Mouse (Mus musculus) midbrain, embryonic 16.5 days (tissue): Measurements from ENCODE around the gene Agxt2. TPM values are rescaled to one million over a fixed set of nuclear protein-coding genes. Genes with fewer than 3 reads are reported as not detected.

ENCODE experiments used
- ATAC-seq: fragments of 200-750 bp; cut with Nextera tagmentation; 2 replicates; pipeline ENCODE4 v1.8.0; 2017; ENCODE audit warnings: moderate TSS enrichment
- H3K27ac ChIP-seq: fragments of 300-500 bp; sonication (generic); 2 replicates; pipeline ENCODE4 v1.5.1; 2014; ENCODE audit warnings: mild to moderate bottlenecking, low read length, mixed read lengths
- H3K27me3 ChIP-seq: fragments of 300-500 bp; sonication (generic); 2 replicates; pipeline ENCODE4 v1.6.1; 2014; ENCODE audit warnings: low read depth, low read length, mixed read lengths; ENCODE audit not compliant: control insufficient read depth, insufficient read depth
- H3K36me3 ChIP-seq: fragments of 300-500 bp; sonication (generic); 2 replicates; pipeline ENCODE4 v1.6.1; 2014; ENCODE audit warnings: mild to moderate bottlenecking, low read length, moderate library complexity, mixed read lengths; ENCODE audit not compliant: control insufficient read depth, insufficient read depth
- H3K4me1 ChIP-seq: fragments of 300-500 bp; sonication (generic); 2 replicates; pipeline ENCODE4 v1.6.1; 2014; ENCODE audit warnings: mild to moderate bottlenecking, low read length, mixed read lengths; ENCODE audit not compliant: control insufficient read depth, insufficient read depth
- H3K4me2 ChIP-seq: fragments of 300-500 bp; sonication (generic); 2 replicates; pipeline ENCODE4 v1.6.1; 2014; ENCODE audit warnings: mild to moderate bottlenecking, low read length, mixed read lengths
- H3K4me3 ChIP-seq: fragments of 300-500 bp; sonication (generic); 2 replicates; pipeline ENCODE4 v1.5.1; 2014; ENCODE audit warnings: low read depth, mild to moderate bottlenecking, low read length, moderate library complexity, mixed read lengths
- H3K9ac ChIP-seq: fragments of 300-500 bp; sonication (generic); 2 replicates; pipeline ENCODE4 v1.6.1; 2014; ENCODE audit warnings: low read depth, low read length, mixed read lengths
- H3K9me3 ChIP-seq: fragments of 300-500 bp; sonication (generic); replicated peaks from 2 replicates; pipeline ENCODE4 v1.6.1; 2014; ENCODE audit warnings: mild to moderate bottlenecking, low read length, mixed read lengths; ENCODE audit not compliant: control insufficient read depth, poor library complexity, severe bottlenecking
- WGBS: fragments of 180-500 bp; shearing (Covaris S2); extraction: QIAGEN DNeasy Blood & Tissue Kit; methylation state at CpG from one replicate; pipeline ENCODE4 v1.1.7; 2014; 5-methylcytosine and 5-hydroxymethylcytosine counted together
- polyA plus RNA-seq: library from polyadenylated mRNA; unstranded; fragments of >200 nt; fragmentation: Nextera tagmentation; extraction: Ambion mirVana; gene quantifications from 2 replicates; pipeline ENCODE4 v1.2.1, GENCODE M21; 2015

Gene Agxt2
- polyA plus RNA-seq, 1 experiment from 2014 or later = not detected

DNA sequence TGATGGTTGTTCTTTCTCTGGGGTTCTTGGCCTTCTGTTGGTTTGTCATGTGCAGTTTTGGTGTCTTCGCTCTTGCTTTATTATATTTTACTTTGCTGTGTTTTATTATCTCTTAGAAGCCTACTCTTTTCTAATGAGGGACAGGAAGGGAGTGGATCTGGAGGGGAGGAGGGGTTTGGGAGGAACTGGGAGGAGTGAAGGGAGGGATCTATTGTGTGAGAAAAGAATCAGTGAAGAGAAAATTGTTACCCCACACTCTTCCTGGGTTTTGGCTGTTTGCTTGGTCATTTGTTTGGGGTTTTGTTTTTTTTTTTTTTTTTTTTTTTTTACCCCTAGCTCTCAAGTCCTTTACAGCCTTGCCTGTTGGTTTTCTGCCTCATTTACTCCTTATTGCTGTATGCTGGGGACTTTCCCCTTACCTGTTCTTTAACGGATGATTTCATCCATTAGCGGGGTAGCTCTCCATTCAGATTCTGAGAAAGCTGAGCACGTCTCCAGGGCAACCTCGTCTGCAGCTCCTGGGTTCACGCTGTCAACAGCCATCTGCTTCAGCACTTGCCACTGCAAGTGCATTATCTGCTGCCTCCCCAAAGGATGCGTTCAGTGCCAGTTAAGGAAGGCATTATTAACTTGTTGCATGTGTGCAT is 62.9 kb downstream of the Agxt2 start:
- ATAC-seq = peak; percentile 68; the same call in 1 of the 2 replicates
- Histone ChIP-seq H3K4me1 (no peaks in the 10 kb centered on the region; the same call in 1 of the 2 replicates), H3K4me3 (no peak overlapping the region), H3K4me2 (no peak overlapping the region), H3K27me3 (no peaks in the 10 kb centered on the region), H3K9ac (no peak overlapping the region), H3K9me3 (no peaks in the 10 kb centered on the region), H3K27ac (no peak overlapping the region), H3K36me3 (no peaks in the 10 kb centered on the region)
- WGBS = 15% methylated on average over 7 of the region's 7 CpGs

DNA sequence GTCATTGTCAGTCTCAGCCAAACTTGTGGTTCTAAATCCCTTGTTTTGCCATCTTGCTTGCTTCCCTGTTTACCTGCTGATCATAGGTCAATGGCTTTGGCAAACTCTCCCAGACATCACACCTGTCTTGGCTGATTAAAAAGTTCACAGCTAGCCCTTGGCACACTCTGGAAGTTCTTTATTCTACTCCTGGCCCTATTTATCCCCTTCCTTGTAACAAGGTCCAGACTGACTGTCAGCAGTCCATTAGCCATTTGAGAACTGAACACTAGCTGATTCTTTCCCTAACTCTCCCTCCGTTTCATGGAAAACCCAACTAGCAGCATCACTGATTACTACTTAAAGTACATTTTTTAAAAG is 63.4 kb downstream of the Agxt2 start:
- Histone ChIP-seq H3K4me2 (no peak overlapping the region), H3K9ac (no peak overlapping the region), H3K27ac (no peak overlapping the region), H3K4me1 (no peaks in the 10 kb centered on the region; the same call in 1 of the 2 replicates), H3K4me3 (no peak overlapping the region), H3K36me3 (no peaks in the 10 kb centered on the region), H3K27me3 (no peaks in the 10 kb centered on the region), H3K9me3 (no peaks in the 10 kb centered on the region)
- no peak for ATAC-seq
- 30% methylated on average over 1 of the region's 1 CpGs for WGBS

DNA sequence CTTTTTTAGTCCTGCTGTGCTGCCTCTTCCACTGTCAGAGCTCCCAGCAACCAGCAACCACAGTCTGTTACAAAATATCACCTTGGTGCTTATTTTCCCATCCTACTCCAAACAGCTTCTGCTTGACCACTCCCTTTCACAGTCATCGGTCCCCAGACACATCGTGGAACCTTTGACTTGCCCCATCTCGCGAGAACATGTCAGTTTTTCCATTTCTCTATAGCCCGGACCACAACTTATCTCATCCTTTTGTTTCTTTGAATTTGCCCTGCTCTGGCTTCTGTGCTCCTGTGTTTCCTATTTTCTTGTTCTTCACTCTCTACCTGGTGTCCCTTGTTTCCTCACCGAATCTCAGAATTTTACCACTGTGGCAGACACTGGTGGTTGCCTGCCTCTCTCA is 67.8 kb downstream of the Agxt2 start:
- no peak for ATAC-seq
- Histone ChIP-seq H3K36me3 (no peaks in the 10 kb centered on the region), H3K4me1 (no peaks in the 10 kb centered on the region; the same call in 1 of the 2 replicates), H3K9ac (no peak overlapping the region), H3K9me3 (no peaks in the 10 kb centered on the region), H3K4me3 (no peak overlapping the region), H3K4me2 (no peak overlapping the region), H3K27ac (no peak overlapping the region), H3K27me3 (no peaks in the 10 kb centered on the region)
- 95% methylated on average over 6 of the region's 6 CpGs for WGBS

DNA sequence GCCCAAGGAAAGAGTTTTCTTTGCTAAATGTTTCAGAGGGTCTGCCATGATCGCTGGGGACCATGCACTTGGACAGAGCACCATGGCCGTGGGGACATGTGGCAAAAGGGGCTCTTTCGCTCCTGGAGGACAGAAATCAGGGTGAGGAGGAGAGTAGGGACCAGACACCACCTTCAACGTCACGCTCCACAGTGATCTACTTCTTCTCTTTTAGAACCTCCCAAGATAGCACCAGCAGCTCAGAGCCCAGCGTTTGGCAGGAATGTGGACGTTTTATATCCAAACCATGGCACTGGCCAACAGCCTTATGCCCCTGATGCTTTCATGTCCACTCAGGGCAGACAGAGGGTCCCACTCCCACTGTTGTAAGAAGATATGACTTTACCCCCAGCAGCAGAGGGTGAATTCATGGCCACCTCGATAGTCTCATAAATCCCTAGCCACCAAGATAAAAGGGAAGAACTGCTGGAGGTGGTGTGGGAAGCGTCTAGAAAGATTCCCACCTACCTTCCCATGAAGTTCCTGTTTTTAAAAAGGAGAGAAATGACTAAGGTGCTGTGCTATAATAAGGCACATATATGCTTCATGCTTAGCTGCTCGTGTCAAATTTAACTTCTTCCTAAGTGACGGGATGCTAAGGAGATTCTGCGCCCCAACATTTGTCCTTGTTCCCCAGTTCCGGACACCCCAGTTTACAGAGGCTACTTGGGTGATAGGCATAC is 68.4 kb downstream of the Agxt2 start:
- H3K4me3 ChIP-seq = no peak overlapping the region
- no peak overlapping the region for H3K9ac ChIP-seq
- no peak for ATAC-seq
- H3K9me3 ChIP-seq = no peaks in the 10 kb centered on the region
- 94% methylated on average over 13 of the region's 13 CpGs for WGBS
- no peaks in the 10 kb centered on the region for H3K27me3 ChIP-seq
- H3K36me3 ChIP-seq = no peaks in the 10 kb centered on the region
- no peaks in the 10 kb centered on the region; the same call in 1 of the 2 replicates for H3K4me1 ChIP-seq
- no peak overlapping the region for H3K4me2 ChIP-seq
- no peak overlapping the region for H3K27ac ChIP-seq

DNA sequence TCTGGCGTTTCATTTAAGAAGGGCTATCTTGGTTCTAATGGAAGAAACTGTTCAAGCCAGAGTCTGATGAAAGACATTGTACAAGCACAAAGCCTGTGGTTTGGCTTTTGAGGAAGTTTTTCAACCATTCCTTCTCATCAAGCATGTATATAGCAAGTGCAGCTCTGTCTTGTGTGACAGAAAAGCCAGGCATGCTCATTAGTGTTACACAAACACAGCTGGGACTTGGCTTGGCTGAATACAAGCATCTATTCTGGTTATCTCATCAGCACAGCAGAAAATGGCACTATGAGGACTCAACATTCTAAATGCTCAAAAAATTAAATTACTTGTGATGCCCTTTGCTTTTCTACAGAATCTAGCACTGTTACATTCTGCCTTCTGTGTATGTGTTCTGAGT is 78.6 kb downstream of the Agxt2 start:
- Histone ChIP-seq H3K4me3 (no peak overlapping the region), H3K27ac (no peak overlapping the region), H3K9me3 (no peaks in the 10 kb centered on the region), H3K4me1 (no peaks in the 10 kb centered on the region), H3K9ac (no peak overlapping the region), H3K27me3 (no peaks in the 10 kb centered on the region), H3K4me2 (no peak overlapping the region), H3K36me3 (no peaks in the 10 kb centered on the region)
- ATAC-seq = no peak
- WGBS = 85% methylated on average over 1 of the region's 1 CpGs

DNA sequence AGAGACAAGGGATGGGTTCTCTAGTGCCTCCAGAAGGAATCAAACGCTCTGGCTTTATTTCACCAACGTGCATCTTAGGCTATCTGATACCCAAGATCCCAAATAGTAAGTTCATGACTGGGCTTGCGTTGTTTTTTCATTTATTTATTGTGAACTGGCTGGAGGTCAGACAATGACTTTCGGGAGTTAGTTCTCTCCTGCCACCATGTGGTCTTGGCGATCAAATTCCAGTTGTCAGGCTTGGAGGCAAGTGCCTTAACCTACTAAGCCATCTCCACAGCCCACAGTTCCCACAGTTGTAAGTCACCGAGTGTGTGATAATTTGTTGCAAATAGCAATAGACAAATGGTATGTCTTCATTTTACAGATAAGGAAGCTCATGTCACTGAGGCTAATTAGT is 81.6 kb downstream of the Agxt2 start:
- H3K4me3 ChIP-seq = no peak overlapping the region
- H3K4me1 ChIP-seq = no peaks in the 10 kb centered on the region
- no peaks in the 10 kb centered on the region for H3K27me3 ChIP-seq
- no peaks in the 10 kb centered on the region for H3K9me3 ChIP-seq
- WGBS = 79% methylated on average over 6 of the region's 6 CpGs
- no peak overlapping the region for H3K9ac ChIP-seq
- H3K27ac ChIP-seq = no peak overlapping the region
- H3K36me3 ChIP-seq = 0 out of 2 replicates have a peak, but pooled peaks cover under 1% of the 10 kb centered on the region
- no peak for ATAC-seq
- H3K4me2 ChIP-seq = no peak overlapping the region

DNA sequence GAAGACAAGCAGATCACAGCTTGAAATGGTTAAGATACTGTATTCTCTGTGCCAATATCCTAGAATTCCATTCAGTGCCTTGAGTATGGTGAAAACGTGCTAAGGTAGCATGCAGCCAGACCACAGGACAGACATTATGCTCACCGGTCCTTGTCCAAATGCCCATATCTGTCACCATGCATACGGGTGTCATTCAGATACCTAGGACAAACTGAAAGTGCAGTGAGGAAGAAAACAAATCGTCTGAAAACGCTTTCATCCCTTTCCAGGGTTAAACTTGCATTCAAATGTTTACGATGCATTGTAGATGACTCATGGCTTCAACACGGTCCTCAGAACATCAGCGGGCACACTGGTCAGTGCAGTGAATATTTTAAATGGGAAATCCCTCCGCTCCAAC is 83.2 kb downstream of the Agxt2 start:
- Histone ChIP-seq H3K9me3 (no peaks in the 10 kb centered on the region), H3K4me1 (no peaks in the 10 kb centered on the region), H3K27ac (no peak overlapping the region), H3K4me2 (no peak overlapping the region), H3K27me3 (no peaks in the 10 kb centered on the region), H3K9ac (no peak overlapping the region), H3K36me3 (peaks cover 6% of the 10 kb centered on the region; the same call in 1 of the 2 replicates), H3K4me3 (no peak overlapping the region)
- WGBS = 94% methylated on average over 9 of the region's 9 CpGs
- ATAC-seq = no peak

DNA sequence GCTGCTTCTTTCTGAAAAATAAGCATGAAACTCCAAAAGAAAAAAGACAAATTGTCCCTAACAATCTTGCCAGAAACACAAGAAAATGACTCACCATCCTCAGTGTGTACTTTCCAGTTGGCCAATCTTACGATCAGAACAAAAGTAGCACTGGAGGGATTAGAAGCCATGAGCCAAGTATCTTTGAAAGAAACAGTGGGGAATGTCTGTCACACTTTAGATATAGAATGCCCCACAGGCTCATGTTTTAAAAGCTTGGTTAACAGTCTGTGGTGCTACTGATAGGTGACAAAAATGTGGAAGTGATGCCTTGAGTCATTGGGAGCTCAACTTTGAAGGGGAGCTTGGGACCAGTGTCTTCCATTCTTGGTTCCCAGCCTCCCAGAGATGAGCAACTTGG is 83.9 kb downstream of the Agxt2 start:
- no peak overlapping the region for H3K9ac ChIP-seq
- H3K9me3 ChIP-seq = no peaks in the 10 kb centered on the region
- H3K4me1 ChIP-seq = no peaks in the 10 kb centered on the region
- no peak overlapping the region for H3K4me3 ChIP-seq
- no peak overlapping the region for H3K27ac ChIP-seq
- ATAC-seq = no peak
- H3K4me2 ChIP-seq = no peak overlapping the region
- H3K27me3 ChIP-seq = no peaks in the 10 kb centered on the region
- 46% methylated on average over 1 of the region's 1 CpGs for WGBS
- peaks cover 6% of the 10 kb centered on the region; the same call in 1 of the 2 replicates for H3K36me3 ChIP-seq

DNA sequence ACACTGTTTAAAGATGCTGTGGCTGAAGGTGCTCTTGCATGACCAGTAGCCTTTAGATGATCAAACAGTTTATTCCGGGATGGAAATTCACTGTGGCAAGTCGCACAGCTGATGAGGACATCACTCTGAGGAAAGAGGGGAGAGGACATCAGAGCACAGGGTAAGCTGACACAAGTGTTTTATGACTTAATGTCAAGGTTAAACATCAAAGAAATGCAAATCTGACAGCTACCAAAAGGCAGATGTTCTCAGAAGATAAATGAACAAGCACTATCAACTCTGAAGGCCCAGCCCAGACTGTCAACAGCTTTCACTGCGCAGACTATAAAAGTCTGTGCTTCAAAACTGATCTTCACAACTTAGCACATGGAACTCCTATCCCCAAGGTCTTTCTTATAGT is 88.8 kb downstream of the Agxt2 start:
- no peak for ATAC-seq
- no peaks in the 10 kb centered on the region for H3K9me3 ChIP-seq
- peaks cover 22% of the 10 kb centered on the region for H3K36me3 ChIP-seq
- 83% methylated on average over 3 of the region's 3 CpGs for WGBS
- no peak overlapping the region for H3K9ac ChIP-seq
- H3K4me3 ChIP-seq = no peak overlapping the region
- H3K4me1 ChIP-seq = no peaks in the 10 kb centered on the region
- H3K4me2 ChIP-seq = no peak overlapping the region
- no peak overlapping the region for H3K27ac ChIP-seq
- no peaks in the 10 kb centered on the region for H3K27me3 ChIP-seq
